Mouse (Mus musculus) MN1 (cell line): ENCODE data around the gene Fam229a.
"Not testable (repeated sequence)": the region's sequence is repeated elsewhere in the genome, so short reads cannot be mapped to it uniquely, and the experiment has no call there.

Source experiments
- DNase-seq: peaks from one replicate; pipeline ENCODE4 v3.0.0-alpha.2; 2016; ENCODE audit warnings: low spot score

Fam229a gene

DNA sequence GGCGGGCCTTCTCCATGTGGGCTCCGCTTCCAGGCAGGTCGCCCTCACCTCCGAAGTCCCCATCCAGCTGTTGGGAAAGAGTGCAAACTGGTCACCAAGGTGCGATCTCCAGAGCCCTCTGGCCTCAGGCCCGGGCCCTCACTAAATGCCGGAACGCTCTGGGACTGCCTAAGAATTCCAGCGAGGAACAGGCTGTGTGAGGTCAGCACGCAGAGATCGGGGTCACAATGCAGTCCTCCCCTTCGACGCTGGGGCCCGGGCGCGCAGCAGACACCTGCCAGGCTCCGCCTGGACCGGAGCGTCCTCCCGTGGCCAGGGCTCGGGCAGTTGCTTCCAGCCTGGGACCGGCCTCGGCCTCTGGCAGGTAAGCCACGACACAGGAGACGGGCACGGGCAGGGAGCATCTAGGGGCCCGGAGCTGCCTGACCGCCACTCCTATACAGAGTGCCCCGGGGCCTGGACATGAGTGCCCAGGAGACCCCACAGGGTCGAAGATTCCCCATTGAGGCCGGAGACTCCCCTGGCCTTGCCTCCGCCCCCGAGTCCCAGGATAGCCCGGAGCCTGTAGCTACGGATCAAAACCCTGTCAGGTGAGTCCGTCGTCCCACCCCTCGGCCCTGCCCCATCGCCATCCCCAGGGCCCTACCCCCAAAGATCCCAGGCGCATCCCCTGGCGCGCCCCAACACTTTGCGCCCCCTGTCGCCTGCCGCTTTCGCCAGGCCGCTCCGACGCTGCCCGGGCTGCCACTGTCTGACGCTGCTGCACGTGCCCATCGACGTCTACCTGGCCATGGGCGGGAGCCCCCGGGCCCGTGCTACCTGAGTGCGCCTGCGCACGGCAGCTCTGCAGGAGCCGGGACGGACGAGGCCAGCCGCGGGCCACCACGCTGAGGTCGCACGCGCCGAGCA lies at the start of gene Fam229a, which contains the start of gene Tssk3:
Fam229a (plus strand) TSS at position 219 of the 909 bp plus-strand sequence.
Tssk3 (minus strand) TSS at position 51 of the 909 bp plus-strand sequence.
- no peak for DNase-seq

DNA sequence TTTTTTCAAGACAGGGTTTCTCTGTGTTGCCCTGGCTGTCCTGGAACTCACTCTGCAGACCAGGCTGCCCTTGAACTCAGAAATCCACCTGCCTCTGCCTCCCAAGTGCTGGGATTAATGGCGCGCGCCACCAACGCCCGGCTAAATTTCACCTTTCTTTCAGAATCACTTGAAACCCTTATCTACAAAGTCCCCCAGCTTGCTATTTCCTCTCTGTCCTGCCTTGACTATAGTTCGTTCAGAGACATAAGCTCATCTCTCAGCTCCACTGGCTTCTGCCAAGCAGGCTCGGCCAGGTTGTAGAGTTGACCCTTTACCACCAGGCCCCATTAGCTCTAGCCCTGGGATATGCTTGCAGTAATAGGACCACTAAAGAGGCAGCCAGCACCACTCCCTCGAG lies 43.6 kb upstream of the Fam229a start:
- DNase-seq, result no peak

DNA sequence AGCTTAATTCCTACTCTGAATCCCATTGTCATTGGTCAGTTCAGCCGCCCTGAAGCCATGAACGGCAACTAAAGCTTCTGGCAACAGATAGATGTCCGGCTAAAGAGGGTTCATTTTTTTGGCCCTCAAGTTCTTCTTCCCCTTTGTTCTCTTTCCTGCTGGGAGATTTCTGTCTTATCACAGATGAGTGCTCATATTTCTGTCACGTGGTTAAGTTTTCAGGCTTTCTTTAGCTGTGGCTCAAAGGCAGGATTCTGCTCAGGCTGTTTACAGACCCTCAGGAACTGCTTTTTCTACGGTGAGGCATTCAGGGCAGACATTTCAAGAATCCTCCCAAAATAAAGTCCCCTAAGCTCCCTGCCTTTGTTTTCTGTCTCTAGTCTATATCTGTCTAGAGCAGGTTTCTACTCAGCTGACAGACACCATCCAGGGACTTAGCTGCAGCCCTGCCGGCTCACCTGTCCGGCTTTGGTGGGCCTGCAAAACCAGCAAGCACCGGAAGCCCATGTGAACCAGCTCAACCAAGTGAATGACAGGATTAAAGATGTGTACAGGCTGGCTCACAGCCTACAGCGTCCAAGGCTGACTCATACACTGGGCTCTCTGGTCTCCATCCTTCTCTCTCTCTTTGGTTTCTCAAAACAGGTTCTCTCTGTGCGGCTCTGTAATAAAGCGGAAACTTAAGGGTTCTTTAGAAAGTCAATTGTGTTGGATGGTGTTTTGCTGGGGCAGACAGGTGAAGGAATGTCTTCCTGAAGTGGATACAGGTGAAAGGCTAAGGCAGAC lies 43.0 kb upstream of the Fam229a start:
- DNase-seq, result no peak

DNA sequence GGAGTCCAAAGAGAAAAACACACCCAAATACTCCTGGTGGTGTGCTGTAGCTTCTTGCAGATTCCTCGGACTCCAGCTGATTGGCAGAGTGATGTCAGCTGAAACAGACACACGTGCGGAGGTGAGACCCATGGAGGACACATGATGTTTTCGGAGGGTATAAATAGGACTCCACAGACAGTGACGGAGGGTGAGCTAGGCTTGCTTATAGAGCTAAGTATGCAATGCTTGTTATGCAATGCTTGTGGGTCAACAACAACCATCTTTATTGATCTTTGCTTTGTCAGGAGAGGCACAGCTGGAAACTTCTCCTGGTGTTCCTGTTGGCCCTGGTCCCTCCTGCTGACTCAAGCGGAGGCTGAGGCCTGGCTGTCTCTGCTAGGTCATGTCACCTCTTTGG lies 42.3 kb upstream of the Fam229a start:
- DNase-seq, result no peak

DNA sequence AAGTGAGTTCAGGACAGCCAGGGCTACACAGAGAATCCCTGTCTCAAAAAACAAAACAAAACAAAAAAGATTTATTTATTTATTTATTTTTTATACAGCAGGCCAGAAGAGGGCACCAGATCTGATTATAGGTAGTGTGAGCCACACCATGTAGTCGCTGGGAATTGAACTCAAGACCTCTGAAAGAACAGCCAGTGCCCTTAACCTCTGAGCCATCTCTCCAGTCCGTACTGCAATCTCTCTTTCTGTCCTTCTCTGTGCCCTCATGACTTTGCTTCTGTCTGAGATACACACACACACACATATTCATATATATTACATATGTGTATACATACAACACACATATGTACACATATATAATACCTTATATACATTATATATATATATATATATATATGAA lies 40.1 kb upstream of the Fam229a start:
- no peak for DNase-seq

DNA sequence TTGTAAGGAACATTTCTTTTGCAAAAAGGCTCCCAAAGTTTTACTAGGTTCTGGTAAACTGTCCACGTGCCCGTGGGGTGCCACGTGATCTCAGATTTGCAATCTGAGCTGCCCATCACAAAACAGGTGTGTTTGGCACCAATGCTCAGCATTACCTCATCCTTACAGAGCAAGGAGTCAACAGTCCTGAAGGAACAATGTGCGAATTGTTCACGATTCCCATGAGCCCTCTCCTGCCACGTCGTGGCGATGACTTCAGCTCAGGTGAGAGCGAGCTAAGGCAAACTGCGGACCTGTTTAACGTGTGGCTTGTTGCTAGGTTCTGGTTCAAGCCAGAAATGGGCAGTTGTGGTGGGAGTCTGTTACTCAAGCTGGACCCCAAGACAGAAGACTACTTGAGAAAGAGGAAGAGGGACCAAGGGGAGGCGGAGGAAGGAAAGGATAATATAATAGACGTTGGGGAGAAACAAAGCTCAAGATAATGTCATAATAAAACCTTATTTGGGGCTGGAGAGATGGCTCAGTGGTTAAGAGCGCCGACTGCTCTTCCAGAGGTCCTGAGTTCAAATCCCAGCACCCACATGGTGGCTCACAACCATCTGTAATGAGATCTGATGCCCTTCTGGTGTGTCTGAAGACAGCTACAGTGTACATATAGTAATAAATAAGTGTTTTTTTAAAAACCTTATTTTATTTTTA lies 39.4 kb upstream of the Fam229a start:
- no peak for DNase-seq

DNA sequence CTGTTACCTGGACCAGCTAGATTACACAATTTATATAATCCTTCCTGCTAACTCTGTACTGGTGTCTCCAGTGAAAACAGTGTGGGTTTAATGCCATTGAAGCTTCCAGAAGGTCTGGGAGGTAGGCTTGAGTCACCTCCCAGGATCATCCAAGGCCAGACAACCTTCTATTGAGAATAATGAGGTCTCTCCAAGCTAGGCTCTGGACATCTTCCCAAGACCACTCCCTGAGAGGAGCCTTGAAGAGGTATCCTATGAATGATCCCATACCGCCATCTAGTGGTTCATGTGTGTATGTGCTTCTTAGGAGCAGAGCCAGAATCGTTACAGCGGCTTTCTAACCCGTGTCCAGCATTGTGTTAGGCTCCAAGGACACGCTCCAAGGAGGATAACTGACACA lies 35.7 kb upstream of the Fam229a start:
- DNase-seq, result peak; percentile 95

DNA sequence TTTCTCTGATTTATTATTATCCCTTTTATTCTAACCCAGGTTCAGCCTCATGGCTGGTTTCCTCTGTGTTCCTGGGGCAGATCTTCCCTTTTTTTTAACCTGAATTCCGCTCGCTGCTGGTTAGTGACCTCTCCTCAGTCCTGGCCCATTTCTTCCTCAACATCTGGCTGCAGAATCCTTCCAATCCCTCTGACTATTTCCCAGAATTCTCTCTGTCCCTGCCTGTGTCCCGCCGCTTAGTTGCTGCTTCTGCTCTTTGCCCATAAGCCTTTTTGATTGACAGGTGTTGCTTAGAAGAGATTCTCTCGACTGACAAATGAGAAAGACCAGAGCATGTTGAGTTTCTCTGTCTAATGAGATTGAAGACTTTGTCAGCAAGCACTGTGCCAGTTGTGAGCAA lies 34.9 kb upstream of the Fam229a start:
- peak; percentile 32 for DNase-seq

DNA sequence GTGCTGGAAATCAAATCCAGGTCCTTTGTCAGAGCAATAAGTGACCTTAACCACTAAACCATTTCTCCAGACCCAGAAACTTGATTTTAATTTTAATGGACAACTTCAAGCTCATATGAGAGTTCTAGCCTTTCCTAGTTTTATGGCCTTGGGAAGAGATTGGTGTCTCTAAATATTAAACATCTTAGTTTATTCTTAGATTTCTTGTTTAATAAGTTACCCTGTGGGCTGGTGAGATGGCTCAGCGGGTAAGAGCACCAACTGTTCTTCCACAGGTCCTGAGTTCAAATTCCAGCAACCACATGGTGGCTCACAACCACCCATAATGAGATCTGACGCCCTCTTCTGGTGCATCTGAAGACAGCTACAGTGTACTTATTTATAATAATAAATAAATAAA lies 33.7 kb upstream of the Fam229a start:
- DNase-seq, result not testable (repeated sequence)

DNA sequence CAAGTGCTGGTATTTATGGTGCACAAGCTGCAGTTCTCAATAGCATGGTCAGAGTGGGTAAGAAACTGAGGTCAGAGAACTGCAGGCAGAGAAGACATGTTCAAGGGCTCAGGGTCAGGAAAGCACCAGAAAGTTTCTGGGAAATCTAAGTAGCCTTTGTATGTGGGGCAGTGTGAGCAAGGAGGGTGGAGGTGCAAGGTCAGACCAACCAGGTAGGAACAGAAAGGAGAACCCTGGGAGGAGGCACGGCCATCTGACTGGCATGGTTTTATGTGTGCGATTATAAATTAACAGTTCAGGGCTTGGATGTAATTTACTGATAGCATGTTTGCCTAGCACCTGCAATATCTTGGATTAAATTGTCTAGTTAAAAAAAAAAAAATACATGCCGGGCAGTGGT lies 31.3 kb upstream of the Fam229a start:
- DNase-seq, result no peak

DNA sequence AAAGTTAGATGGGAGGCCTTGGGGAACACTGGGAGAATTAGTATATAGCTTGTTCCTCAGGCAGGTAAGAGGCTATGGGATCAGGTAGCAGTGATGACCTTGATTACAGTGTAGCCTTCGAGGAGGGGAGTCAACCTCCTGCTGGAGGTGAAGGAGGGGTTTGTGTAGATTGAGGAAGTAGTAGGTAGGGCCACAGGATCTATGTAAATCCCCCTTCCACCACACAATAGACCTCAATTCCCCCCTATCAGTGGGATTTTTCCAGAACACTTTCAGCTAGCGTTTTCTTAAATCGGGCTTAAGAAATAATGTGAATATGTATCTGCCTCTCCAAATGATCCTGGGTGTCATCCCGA lies 30.2 kb upstream of the Fam229a start:
- no peak for DNase-seq

DNA sequence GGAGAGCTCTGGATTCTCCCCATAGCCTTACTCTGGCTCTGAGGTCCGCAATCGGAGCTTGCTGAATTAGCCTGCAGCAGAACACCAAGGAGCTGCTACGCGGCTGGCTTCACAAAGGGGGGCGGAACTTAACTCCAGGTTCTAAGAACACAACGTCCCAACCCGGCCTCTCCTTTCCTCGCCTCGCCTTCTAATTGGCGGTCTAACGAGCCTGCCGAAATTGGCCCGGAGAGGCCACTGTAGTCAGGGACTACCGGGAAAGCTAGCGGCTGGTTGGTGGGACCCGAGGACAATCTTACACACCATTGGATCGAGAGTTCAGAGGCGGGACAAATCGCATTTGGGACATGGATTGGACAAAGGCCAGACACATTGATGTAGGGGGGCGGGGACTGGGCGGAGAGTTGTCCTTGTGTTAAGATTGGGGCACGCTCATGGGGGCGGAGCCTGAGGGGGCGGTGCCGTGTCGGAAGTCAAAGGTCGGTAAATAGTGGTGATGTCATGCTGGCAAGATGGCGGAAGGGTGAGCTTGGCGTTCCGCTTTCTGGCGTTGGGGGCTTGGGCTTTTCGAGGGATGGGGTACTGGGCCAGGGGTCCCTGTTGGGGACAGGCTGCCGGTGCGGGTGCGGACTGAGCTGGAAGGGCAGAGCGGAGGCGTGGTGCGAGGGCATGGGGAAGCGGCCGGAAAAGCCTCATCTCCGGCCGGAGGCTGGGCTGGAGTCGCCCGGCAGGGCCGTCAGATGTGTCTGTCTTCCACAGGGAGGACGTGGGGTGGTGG lies 29.6 kb upstream of the Fam229a start, which contains the start of gene Bsdc1:
Bsdc1 (plus strand) TSS at position 399 of the 778 bp plus-strand sequence.
- peak; percentile 100 for DNase-seq

DNA sequence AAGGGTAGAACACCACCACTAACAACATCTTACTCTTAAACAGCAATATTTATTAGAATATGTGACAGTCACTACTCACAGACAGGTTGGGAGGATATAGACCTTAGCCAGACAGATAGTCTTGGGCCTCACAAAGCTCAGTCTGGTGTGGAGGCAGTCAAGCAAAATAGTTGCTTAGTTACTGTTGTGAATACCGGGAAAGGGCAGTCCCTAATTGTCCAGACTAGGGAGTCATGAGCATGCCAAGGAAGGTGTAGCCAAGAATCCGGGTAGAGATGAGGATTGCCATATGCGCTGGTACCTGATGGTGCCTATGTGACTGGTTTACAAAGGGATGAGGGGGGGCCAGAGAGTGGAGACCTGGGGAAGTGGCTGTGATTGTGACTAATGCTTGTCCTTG lies 28.9 kb upstream of the Fam229a start:
- DNase-seq, result peak; percentile 70

DNA sequence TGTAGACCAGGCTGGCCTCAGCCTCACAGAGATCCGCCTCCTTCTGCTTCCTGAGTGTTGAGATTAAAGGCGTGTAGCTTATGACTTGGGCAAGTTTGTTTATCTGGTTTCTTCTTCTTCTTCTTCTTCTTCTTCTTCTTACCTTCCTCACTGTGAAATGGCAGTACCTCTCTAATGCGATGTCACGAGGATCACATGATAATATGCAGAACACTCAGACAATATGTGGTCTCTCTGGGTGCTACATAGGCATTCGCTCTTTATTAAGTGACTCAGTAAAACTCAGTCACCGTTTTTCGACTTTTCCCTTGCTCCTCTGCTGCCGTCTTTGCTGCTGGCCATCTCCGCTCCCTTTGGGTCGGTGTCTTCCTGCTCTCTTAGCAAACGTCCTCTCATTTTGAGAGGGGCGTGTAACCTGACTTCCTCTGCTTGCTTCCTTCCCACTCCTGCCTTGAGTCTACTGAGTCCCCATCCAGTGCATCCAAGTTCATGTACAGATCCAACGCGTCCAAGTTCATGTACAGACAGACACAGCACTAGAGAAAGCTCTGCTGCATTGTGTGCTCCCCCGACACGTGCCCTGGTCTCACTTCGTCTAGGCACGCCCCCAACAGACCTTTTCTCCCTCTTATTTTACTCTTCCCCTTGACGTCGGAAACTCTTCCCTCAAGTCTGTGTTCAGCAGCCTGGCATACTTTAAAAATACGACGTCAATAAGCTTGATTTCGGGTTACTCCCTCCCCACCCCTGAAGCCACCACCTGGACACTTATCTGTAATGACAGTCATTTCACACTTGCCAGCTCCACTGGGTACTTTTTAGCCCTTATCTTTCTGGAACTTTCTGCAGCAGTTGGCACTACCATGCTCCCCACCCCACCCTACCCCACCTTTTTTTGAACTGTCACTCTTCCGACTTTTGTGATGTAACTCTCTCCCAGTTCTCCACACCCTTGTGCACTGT lies 27.6 kb upstream of the Fam229a start:
- no peak for DNase-seq

DNA sequence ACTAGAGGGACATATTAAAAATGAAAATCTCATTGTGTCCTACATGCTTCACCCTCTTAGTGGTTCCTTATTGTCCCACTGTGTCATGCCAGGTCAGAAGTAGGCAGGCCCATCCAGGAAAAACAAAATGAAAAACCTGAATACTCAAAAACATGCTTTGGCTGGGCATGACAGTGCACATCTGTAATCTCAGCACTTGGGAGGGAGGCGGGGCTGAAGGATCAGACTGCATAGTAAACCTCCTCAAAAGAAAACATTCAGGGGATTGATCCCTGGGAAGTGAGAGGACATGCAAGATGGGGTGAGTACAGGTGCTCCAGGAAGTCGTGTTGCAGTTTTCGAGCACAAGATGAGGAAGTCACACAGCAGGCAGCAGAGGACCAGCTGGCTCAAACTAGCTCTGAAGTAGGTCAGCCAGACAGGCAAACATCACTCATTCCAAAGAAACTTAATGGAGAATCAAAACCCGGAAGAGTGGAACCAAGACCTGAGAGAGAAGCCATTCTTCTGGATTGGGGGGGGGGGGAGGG lies 26.6 kb upstream of the Fam229a start:
- no peak for DNase-seq

DNA sequence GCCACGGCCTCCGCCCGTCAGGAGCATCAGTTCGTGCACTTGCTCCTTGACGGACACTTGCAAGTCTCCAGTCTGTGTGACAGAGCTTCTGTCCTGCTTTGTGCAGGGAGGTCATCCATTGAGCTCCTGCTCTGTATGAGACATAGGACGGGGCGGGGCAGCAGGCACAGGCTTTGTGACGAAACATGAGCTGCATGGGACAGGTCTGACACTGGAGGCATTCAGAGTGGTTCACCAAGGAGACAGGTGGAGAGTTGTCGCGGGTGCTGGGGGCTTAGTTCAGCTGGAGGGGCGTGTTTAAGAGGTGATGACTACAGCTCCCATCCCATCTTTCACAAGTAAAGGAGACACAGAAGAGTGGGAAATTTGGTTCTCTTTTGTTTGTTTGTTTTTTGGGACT lies 14.9 kb upstream of the Fam229a start:
- no peak for DNase-seq

DNA sequence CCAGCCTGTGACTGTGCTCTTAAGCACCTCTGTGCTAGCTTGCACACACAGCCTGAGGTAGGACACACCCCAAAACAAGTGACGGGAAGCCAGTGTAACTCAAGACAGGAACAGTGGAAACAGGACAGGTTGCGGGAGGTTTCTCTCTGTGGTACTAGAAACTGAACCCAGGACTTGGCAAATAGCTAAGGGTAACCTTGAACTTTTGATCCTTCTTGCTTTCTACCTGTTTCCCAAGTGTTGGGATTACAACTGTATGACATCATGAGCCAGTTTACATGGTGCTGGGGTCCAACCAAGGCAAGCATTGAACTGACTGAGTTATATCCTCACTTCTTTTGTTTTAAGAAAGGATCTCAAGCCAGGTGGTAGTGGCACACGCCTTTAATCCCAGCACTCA lies 11.1 kb upstream of the Fam229a start:
- DNase-seq, result no peak

DNA sequence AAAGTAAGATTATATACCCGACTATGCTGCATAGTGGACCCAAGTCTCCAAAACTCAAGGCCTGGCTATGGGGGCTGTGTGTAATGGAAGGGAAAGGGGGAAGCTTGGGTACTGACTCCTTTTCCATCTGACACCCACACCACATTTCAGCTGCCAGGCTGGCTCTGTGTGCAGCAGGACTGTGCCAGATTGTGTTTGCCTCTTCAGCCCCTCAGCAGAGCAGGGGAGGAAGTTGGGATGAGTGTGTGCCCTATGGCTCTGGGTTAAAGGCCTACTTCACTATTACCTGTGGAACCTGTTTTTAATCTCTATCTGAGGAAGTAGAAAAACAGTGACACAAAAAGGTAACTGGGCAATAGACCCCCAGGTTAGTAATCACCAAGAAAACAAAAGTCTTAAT lies 9.9 kb upstream of the Fam229a start:
- DNase-seq, result no peak

DNA sequence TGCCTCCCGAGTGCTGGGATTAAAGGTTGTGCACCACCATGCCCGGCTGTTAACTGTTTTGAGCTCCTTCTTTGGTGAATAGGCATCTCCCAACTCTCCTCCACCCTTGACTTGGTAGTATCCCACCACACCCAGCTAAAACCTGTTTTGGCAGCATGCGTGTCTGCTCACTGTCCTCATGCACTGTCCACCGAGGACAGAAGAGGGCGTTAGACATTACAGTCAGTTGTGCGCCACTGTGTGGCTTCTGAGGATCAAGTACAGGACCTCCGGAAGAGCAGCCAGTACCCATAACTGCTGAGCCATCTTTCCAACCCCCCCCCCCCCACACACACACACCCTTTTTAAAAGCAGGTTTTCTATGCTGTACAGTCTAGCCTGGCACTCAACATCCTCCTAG lies 3.7 kb downstream of the Fam229a start:
- DNase-seq, result no peak
